Mouse (Mus musculus) spleen, adult 18-20 months (tissue): ENCODE measurements at regions not wholly inside any gene's neighbourhood (a gene's known extent, or its start where the extent isn't known, plus 50 kb on each side); places are given as distances from the start of the nearest gene placed in this dataset.

Experiments used
- DNase-seq, 2 experiments: peaks; one replicate each; pipeline ENCODE4 v3.0.0; 2022; ENCODE audit warnings: mixed read lengths in 2 of 2

DNA sequence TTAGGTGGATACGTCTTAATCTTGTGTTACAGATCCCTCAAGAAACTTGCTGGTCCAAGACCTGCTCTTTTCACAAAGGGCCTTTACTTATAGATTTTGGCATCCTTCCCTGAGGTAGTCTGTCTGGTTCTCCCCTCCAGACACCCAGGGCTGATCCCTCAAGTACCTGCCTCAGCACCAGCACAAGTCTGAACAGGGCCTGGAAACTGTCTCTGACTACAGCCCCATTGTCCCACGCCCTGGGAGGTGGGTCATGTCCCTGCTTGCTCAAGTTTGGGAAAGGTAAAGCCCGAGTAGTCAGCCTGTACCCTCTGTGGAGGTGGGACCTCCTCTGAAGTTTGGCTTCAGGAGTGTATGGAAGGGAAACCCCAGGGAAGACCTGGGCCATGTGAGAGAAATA lies 323.3 kb downstream of the Gm49356 start:
- no peak for DNase-seq

DNA sequence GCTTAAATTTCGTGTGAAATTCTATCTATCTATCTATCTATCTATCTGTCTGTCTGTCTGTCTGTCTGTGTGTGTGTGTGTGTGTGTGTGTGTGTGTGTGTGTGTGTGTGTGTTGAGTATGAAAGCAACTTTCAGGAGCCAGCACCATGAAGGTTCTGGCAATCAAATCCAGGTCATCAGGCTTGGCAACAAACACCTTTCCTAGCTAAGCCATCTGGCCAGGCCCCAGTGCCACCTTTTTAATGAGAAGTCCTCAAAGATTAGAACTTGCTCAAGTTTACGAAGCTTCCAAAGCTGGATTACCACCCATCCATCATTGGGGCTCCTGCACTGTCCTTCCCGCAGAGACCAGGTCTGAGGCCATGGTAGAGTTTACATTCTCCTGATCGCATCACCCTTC lies 325.0 kb downstream of the Gm49356 start:
- no peak for DNase-seq

DNA sequence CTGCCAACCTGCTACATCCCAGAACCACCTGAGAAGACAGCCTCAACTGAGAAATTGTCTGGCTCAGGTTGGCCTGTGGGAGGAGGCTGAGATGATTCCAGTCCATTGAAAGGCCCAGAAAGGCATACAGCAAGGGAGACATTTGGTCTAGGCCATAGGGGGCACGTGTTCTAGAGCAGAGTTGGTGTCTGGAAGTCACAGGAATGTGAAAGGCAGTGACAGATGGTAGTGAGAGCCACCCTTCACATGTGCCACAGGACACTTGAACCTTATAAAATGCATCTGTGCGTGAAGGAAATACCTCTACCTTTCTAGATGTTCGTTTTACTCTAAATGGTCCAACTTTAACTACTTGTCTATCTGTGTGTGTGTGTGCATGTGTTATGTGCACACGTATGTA lies 326.1 kb downstream of the Gm49356 start:
- no peak for DNase-seq

DNA sequence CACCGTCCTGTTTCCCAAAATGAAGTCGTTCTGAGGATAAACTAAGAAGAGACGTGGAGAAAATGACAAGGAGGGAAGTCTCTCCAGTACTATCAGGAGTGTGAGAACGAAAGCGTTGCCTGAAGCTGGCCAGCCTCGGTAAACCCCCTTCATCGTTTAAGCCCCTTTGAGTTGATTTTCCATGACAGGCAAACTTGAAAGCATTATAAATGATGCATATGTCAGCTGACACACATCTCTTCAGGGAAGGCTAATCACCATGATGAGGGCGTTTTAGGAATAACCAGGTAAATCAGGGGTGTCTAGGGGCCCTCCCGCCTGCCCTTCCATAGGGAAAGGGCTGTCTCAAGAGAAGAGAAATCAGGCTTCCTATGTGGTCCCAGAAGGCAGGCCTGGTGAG lies 328.4 kb downstream of the Gm49356 start:
- DNase-seq, result no peak

DNA sequence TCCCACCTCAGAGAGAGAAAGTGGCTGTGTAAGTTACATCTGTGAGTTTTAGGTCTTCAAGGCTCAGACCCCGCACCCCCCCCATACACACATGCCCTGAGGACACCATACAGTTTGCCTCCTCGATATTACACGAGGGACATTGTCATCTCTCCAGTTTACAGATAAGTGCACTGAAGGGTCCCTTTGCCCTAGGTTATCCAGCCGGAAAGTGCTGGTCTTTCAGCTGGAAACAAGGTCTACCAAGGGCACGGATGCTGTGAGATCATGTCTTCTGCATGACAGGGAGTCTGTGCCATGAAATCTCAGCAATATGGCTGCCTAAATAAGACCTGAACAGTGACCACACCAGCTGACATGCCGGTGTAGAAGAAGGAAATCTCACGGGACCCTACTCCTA lies 329.8 kb downstream of the Gm49356 start:
- no peak for DNase-seq

DNA sequence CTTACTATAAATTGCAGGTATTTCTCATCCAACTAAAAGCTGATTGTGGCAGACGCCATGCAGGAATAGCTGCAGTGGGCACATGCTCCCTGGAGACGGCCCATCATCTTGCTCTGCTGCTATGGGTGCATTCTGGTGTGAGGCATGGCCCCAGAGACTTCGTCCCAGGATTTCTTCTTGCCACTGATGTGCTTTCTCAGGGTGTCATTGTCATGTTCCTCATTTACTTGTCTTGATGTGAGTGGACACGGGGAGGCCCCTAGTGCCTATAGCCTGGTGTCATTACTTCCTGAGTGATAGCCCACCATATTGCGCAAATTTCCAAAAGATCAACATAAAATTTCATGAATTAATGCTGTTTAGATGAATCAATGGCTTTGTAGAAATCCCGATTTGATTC lies 336.5 kb downstream of the Gm49356 start:
- DNase-seq, result no peak

DNA sequence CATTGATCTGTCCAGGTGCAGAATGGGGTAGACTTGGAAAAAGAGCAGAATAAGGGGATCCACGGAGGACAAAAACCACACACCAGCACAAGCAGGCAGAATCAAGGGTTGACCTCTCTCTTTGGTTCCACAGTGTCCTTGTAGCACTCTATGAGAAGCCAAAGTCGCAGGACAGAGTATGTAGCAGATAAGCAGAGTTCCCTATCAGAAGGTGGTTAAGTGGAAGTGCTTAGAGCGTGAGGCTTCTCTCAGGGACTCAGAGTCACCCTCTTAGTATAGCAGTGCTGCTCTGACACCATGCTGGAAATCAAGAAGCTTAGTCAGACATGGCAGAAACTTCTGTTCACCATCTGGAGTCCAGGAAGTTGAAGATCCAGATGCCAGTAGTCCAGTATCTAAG lies 338.2 kb downstream of the Gm49356 start:
- no peak for DNase-seq

DNA sequence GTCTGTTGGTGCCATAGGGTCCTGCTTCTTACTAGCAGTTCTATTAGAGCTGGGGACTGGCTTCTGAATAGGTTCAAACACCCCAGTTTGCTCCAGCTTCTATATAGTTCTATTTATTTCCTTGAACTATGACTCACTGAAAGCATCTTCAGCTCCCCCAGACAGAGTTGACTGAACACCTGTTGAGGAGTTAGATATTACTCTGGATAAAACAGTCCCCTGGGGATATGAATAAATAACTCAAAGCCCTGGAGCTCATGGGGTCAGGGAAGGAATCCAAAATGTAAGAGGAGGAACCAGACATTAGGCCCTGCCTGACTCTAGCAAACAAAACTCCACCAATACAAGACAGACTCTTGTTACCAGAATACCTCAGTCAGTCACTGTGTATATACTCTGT lies 341.4 kb downstream of the Gm49356 start:
- DNase-seq, result no peak

DNA sequence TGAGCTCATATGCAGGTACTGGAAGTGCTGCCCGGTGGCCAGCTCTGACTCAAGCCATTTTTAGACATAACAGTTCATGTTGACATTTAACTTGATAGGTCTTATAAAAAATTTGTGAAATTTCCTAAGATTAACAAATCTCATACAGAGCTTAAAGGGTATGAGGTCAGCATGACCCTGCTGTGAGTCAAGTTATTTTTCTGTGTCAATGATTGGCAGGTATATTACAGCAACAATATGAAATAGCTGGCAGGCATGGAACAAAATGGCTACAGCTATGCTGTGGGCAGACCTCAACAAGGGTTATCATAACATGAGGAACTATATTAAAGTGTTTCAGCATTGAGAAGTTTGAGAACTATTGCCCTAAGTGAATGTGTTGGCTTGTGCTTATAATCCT lies 342.6 kb downstream of the Gm49356 start:
- no peak for DNase-seq

DNA sequence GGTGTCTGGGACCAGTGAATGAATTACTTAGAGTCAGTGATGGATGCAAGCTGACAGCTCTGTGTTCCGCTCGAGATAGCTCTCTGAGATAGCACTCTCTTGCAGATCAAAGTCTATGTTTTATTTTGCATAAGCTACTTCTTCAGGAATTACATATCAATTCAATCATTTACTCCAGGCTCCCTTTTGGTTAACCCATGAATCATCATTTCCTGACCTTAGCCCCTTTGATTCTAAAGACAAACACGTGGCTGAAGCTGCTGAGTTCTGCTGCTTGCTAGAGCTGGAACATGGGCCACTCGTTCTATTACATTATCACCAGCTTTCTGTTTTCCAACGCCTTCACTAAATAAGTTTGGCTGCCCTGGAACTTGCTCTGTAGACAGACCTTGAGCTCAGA lies 343.2 kb downstream of the Gm49356 start:
- DNase-seq, result no peak

DNA sequence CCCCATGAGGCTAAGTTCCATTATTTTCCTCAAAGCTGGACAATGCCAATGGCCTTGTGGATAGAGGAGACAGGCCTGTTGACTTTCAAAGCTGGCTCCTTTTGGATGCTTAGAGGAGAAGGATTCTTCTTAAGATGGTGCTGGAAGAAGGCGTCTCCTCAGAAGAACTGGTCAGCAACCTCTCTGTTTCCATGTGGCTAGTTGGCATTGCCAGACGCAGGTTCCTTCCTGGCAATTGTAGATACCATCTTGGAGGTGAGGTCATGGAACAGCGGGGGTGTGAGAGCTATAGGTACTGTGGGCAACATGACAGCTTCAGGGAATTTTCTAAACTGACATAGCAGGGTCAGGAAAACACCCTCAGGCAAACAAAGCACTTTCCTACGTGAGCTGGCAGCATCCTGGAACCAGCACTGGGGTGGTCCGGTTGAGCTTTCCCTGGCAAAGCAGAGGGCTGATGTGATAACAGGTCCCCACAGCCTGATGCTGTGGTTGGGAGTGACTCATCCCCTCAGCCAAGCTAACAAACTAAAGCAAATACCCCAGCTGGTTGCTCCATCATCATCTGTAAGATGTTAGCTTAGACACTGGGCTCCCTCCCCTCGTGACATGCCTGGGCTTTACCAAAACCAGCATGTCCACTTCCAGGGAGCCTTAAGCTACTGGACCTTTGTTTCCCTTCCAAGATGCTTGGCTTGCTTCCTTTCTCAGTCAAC lies 348.5 kb downstream of the Gm49356 start:
- DNase-seq, result no peak

DNA sequence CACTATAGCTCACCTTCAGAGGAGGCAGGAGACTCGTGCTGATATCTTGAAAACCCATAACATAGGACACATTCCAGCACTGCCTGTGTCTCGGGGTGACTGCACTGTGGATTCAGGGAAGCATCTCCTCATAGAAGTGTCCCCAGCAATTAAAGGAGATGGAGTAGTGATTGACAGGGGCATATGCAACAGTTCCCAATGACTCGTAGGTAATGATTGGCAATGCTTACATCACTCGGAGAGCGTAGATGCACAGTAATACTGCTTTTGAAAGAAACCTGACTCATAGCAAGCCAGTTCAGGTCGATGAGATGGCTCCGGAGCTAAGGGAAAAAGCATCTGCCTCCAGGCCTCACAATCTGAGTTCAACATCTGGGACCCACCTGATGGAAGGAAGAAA lies 352.7 kb downstream of the Gm49356 start:
- DNase-seq, result no peak

DNA sequence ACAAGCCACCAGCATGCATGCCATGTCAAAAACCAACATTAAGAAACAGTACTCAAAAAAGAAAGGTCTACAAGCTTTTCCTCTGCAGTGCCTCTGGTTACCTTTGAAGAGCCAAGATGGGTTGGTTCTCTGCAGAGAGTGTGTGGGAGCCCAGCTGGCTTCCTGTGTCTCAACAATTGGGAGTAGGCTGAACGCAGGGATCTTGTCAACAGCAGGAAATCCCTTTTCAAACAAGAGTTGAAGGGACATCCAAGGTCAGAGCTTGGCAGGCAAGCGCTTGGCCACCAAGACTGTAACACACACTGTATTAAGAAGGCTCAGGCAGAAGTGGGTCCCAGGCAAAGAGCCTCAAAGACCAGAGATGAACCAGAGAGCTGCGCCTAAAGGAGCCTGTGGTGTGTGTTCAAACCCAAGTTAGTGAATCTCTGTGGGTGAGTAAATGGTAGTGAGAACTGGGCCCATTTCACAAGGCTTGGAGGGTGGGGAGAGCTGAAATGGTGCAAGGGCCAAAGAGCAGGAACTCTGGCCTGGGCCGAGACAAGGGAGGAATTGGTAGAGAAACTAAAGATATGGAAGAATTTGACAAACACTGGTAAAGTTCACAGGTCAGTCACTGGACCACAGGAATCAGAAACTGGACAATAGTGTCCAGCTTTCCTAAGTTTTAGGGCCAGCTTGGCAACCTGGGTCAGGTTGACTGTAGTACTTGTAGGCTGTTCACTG lies 357.0 kb downstream of the Gm49356 start:
- DNase-seq, result no peak

DNA sequence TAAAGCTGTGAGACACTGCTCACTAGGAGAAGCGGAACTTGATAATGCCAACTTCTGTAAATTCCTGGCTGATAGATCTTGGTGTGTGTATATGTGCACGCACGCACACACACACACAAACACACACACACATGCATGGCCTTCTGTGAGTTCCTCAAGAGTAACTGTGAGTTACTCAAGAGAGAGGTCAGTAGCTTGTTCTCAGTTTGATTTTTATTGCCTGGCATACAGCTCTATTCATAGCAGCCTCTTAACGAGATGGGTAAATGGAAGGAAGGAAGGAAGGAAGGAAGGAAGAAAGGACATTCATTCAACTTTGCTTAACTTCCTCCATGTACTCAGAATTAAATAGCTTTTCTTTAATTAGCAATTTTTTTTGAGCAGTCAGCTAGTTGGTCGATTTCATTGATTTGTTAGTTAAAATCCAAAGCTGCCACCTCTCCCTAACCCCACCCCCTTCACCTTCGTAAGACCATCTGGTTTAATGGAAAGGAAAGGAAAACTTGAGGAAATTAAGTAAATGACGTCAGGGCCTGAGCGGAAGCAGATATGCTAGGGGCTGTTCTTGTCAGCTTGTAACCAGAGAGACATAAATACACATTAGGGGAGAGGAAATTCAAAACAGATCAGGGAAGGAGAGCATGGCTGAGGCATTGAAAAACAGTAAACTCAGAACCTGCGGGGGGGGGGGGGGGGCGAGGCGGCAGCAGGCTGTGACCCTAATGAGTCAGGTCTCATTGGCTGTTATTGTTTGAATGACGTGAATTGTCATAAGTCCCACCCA lies 359.6 kb downstream of the Gm49356 start:
- DNase-seq, result no peak

DNA sequence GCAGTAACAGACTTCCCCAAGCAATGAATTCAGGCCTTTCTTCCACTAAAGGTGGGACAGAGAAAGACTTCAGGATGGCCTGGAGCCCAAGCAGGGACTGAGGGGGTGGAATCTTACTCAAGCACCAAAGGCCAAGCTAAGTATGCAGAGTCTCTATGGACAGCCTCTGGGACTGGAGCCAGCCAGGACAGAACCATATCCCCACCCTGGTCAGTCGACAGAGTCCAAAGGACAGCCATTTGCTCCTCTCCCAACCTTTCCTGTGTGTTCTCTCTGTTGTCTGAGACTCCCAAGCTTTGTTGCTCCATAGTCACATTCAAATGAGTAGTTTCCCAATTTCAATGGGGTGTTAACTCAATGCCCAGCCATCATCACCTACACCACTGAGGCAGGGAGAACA lies 372.3 kb downstream of the Gm49356 start:
- DNase-seq, result no peak

DNA sequence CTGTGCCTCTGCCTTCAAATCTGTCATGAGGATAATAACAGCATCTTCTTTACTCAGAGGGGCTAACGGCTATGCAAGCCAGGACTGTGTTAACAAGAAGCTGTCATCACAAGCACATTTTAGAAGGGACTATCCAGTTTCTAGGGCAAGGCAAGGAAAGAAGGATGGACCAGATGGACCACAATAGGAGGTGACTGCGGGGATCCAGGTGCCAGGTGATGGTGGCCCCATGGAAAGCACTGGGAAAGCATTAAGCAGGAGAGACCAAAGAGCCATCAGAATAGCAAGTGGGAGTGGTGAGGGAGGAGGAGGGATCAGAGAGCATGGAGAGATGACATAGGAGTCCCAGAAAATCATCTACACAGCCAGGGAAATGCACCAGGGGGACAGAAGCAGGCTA lies 373.3 kb downstream of the Gm49356 start:
- no peak for DNase-seq

DNA sequence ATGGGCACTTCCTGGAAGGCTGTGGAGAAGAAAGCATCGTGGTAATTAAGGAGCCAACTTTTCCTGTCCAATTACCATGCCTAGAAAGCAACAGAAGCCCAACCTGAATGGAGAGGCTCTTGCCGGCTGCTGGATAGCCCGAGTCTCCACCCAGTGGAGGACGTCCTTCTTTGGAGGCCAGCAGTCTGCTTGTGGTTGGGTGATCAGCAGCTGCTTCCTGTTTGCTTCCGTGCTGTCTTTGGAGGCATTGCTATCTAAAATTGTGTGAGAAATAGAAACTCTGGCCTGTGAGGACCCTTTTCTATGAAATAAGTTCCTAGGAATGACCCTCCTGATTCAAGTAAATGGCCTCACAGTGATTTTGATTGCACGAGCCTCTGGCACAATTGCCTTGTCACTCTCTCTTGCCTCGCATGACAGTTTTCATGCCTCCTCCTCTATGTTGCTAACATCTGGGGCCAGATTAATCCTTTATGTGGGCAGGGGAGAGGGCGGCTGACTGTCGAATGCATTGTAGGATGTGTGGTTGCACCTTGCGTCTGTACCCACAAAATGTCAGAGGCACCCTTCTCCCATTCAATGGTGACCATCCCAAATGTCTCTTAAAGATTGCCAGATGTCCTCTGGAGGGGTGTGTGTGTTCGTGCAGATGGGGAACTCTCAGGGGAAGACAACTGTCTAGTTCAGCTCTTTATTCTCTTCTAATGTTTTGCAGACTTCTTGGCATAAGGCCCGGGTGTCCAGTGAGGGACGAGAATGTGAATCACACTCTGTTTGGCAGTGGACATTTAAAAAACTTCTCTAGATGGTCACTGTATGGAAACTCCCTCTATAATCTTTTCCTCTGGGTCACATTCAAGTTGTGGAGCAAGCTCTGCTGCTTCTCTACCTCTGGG lies 374.6 kb downstream of the Gm49356 start:
- DNase-seq, result peak; percentile 43 to 49
